ENCODE assay signal across 8 mouse cellular contexts in the genomic region with DNA sequence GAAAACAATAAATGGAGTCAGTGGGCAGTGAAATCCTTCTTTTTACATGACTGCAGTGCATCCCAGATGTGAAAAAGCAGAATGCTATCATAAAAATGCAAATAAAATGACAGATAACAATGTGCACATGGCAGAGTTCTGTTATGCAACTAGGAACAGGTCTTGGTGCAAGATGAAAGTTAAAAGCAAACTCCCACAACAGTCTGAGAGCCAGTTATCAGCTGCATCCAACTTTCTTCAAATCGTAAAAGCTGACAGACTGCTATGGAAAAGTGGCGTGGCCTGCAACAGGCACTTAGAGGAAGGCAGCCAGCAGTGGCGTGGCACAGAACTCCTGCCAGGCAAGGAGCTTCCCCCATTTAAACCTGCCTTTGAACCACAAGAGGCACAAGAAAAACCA. TPM values are rescaled to one million over a fixed set of nuclear protein-coding genes. Genes with fewer than 3 reads are reported as not detected.
DNase-seq lines count a peak whose midpoint lies in the region; ATAC-seq and TF ChIP-seq lines count a peak whose summit lies in the region.

No protein-coding gene starts in this region.

- no peak overlapping the region for H3K27ac ChIP-seq in heart, embryonic 14.5 days (replicated peaks in 1 of 2; ENCODE audit: control insufficient read depth in 1 of 2, insufficient read depth in 1 of 2, low read depth in 2 of 2, low read length in 2 of 2)
- H3K27ac ChIP-seq in macrophage: peak overlapping the region; percentile 92

- peaks cover 63% of the 10 kb centered on the region for H3K79me2 ChIP-seq in macrophage (ENCODE audit: inconsistent target)

- no peak for TF ChIP-seq CTCF in G1E (IDR thresholded peaks at IDR 0.05; ENCODE audit: low read depth, low read length)

- peak; percentile 53 to 56 for DNase-seq in heart, adult 18-20 months
- no peak for DNase-seq in heart, postnatal 25 days (ENCODE audit: low spot score)
- DNase-seq in G1E (ENCODE audit: low spot score): no peak
- DNase-seq in layer of hippocampus, postnatal 10 days (ENCODE audit: low spot score in 2 of 2): no peak
- no peak for DNase-seq in cerebellum, postnatal 36 days
- no peak for DNase-seq in frontal cortex, adult 2 months (ENCODE audit: extremely low spot score in 1 of 2, low spot score in 1 of 2)

- no peak for ATAC-seq in G1E (ENCODE audit: extremely low read depth, insufficient number of reproducible peaks, low FRiP score, poor library complexity, severe bottlenecking)
- no peak for ATAC-seq in heart, embryonic 14.5 days (ENCODE audit: insufficient number of reproducible peaks, insufficient read depth, low FRiP score, low read depth)

- intact Hi-C loops in heart, postnatal 25 days (cut with DNase I): loop anchor here (2.0 to 10.0 kb wide), 4 partner anchors 34 to 559 kb away; no protein-coding TSS in a partner anchor

- H3K4me1 ChIP-seq in G1E (ENCODE audit: insufficient read depth, low read depth, low read length): peaks cover 72% of the 10 kb centered on the region
- peaks cover 22 to 55% of the 10 kb centered on the region in 2 experiments for H3K4me1 ChIP-seq in heart, embryonic 14.5 days (ENCODE audit: control insufficient read depth in 2 of 2, insufficient read depth in 2 of 2, low read length in 2 of 2)

- no peaks in the 10 kb centered on the region for H3K27me3 ChIP-seq in G1E (ENCODE audit: insufficient read depth, low read length)
- H3K27me3 ChIP-seq in heart, embryonic 14.5 days (ENCODE audit: control insufficient read depth, insufficient read depth, low read length): no peaks in the 10 kb centered on the region

- H3K36me3 ChIP-seq in G1E (replicated peaks) (peaks cover 25% of the 10 kb centered on the region), macrophage (ENCODE audit: inconsistent target) (no peaks in the 10 kb centered on the region)
- H3K36me3 ChIP-seq in heart, embryonic 14.5 days (ENCODE audit: control insufficient read depth, insufficient read depth, low read length): no peaks in the 10 kb centered on the region

- H3K4me3 ChIP-seq in G1E (ENCODE audit: low read depth, low read length) (peak overlapping the region; percentile 98), macrophage (ENCODE audit: inconsistent target) (peak overlapping the region; percentile 89)
- H3K4me3 ChIP-seq in heart, embryonic 14.5 days (ENCODE audit: control insufficient read depth in 1 of 2, insufficient read depth in 1 of 2, low read depth in 1 of 2, low read length in 2 of 2): peak overlapping the region; percentile 78 to 99

- H3K4me2 ChIP-seq in heart, embryonic 14.5 days (ENCODE audit: low read length): peak overlapping the region; percentile 81

- WGBS in heart, embryonic 14.5 days: 15% methylated on average over 3 of the region's 3 CpGs
- WGBS in macrophage (ENCODE audit: missing documents): 9% methylated on average over 3 of the region's 3 CpGs

- no peaks in the 10 kb centered on the region for H3K9me3 ChIP-seq in G1E (replicated peaks)
- no peaks in the 10 kb centered on the region for H3K9me3 ChIP-seq in heart, embryonic 14.5 days (ENCODE audit: control insufficient read depth, low read length)

- peak overlapping the region; percentile 97 for H3K9ac ChIP-seq in heart, embryonic 14.5 days (ENCODE audit: low read length)

RNA-seq across cellular contexts. Expression of gene Pik3r1, which starts 2.0 kb away (rescaled TPM):
- total RNA-seq in heart, adult 18-20 months (2021): 100 to 1,000 TPM; 103 to 142 TPM
- 100 to 1,000 TPM in 1 of 2 experiments, 10 to 100 TPM in 1; 93.6 to 111 TPM for total RNA-seq in heart, postnatal 25 days (2021)
- 102 and 150 TPM in 2 replicates for total RNA-seq in G1E (2014; fragmentation: Nextera tagmentation)
- total RNA-seq in G1E (2017): 86.2 and 111 TPM in 2 replicates
- polyA plus RNA-seq in G1E (2012): 9.3 and 11.3 TPM in 2 replicates
- 23.2 and 26.2 TPM in 2 replicates for polyA plus RNA-seq in heart, embryonic 14.5 days (2014; fragmentation: Nextera tagmentation; extraction: Ambion mirVana)
- total RNA-seq in macrophage (2018; cell fraction: chromatin; rRNA removed): 1,000 to 10,000 TPM in 1 of 26 experiments, 100 to 1,000 TPM in 25; 208 to 1,027 (median 312) TPM
- 100 to 1,000 TPM in 7 of 26 experiments, 10 to 100 TPM in 19; 69.6 to 234 (median 91.1) TPM for total RNA-seq in macrophage (2018; cell fraction: cytosol; rRNA removed)
- 100 to 1,000 TPM; 134 to 744 (median 260) TPM for total RNA-seq in macrophage (2018; cell fraction: nucleus; rRNA removed)
- 37.8 to 47.3 TPM (median 46.9 TPM) in 3 replicates for polyA plus RNA-seq in macrophage (2018)
- total RNA-seq in layer of hippocampus, postnatal 10 days (2021): 100 to 1,000 TPM; 109 to 112 TPM
- 49.5 and 49.6 TPM in 2 replicates for polyA plus RNA-seq in frontal cortex, adult 2 months (2012; rRNA removed)

Comparison
In these comparisons a context has a peak if more than half of its experiments do, and no peak if none do; other contexts are left out.
1. DNase-seq: peak in heart, adult 18-20 months (2 of 2); none in heart, postnatal 25 days (single experiment), G1E (single experiment), layer of hippocampus, postnatal 10 days (0 of 2), cerebellum, postnatal 36 days (0 of 2) and frontal cortex, adult 2 months (0 of 2).
2. Peak in every context shown above with its lines, with median percentiles within 50 percentile points of each other: H3K4me3 ChIP-seq.